Mouse (Mus musculus): ENCODE measurements at regions not wholly inside any gene's neighbourhood (a gene's known extent, or its start where the extent isn't known, plus 50 kb on each side); places are given as distances from the start of the nearest gene placed in this dataset.

DNA sequence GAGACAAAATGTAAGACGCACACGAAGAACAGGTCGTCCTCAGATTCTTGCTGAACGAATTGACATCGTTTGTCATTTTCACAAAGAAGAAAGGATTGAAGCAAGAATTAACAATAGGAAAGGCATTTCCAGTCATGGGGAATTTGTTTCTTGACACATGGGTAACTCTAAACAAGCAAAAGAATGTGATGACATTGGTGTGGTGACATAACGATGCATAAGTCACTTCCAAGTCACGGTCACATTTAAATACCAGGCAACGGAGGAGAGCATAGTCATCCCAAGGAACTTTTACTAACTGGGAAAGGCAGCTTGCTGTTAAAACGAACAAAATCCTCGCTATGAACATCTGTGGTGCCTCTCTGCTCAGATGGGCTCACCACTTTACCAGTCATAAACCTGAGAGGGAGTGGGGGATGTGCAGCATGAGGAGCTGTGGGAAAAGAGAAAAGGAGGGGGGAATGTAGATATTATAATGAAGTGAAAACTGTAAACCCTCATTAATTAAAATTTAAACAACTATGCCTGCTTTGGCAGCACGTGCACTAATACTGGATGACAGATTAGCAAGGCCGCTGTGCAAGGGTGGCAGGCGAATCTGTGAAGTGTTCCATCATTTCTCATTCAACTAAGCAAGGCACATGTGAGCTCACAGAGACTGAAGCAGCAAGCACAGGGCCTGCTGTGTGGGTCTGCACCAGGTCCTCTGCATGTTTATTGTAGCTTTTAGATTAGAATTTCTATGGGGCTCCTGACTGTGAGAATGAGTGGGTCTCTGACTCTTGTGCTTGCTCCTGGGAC lies 167.2 kb upstream of the Dkk2 start:
- no peak for DNase-seq (ENCODE audit: low read depth, low spot score)

DNA sequence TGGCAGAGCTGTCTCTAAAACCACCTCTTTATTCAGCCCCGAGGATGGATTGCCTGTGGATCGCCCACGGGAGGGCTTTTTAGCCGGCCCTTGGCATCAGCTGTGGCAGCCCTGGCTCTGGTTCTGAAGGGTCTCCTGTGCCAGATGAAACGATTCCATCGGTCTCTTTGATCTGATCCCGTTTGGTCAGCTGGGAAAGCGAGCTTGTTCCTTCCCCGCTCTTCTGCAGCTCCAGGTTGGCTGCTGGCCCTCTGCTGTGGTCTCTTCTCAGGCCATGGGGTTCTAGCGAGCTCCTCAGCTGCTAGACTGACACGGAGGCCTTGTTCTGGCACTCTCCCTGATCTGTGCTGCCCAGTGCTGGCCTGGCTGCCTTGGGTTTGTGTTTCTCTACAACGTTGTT lies 165.6 kb upstream of the Dkk2 start:
- no peak for DNase-seq (ENCODE audit: low read depth, low spot score)

DNA sequence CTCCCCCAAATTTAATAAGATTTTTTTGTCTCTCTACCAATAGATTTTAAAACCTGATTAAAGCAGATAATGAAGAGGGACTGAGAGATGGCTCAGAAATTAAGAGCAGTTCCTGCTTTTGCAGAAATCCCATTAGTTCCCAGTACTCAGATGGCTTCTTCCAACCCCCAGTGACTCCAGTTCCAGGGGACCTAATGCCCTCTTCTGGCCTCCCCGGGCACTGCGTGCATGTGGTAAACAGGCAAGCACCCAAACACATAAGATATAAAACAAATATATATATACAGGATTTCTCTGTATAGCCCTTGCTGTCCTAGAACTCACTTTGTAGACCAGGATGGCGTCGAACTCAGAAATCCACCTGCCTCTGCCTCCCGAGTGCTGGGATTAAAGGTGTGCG lies 163.9 kb upstream of the Dkk2 start:
- no peak for DNase-seq (ENCODE audit: low read depth, low spot score)

DNA sequence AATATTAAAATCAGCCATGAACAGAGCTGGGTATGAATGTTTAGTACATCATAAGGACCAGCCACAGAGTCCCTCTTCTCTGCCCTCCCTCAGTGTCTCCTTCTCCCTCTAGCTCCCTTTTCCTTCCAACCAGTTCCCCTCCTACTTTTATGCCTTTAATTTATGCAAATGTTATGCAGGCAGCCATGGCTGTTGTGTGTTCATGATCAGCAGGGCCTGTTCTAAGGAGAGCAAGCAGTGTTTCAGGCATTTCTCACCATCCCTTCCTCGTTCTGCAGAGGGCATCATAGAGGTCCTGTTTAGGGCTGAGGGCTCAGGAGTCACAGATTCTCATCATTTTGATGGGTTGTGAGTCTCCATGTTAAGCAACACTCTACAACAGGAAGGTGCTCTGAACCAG lies 162.4 kb upstream of the Dkk2 start:
- DNase-seq (ENCODE audit: low read depth, low spot score) = no peak

DNA sequence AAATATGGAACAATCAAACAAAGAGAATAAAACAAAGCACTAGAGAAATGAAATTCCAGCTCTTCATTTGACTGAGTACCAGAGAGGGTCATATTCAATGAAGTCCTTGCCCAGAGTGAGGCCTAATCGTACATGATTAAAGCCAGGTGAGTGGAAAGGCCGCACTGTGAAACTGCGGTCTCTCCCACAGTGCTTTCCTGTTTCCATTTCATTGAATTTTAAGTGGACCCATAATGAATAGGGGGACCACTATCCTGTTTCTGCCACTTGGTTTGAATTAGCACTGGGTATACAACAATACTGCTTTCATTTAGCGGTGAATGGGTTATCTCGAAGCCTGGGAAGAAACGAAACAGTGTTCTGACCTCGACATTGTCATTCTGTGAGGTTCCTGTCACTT lies 144.2 kb upstream of the Dkk2 start:
- DNase-seq (ENCODE audit: low read depth, low spot score) = no peak

DNA sequence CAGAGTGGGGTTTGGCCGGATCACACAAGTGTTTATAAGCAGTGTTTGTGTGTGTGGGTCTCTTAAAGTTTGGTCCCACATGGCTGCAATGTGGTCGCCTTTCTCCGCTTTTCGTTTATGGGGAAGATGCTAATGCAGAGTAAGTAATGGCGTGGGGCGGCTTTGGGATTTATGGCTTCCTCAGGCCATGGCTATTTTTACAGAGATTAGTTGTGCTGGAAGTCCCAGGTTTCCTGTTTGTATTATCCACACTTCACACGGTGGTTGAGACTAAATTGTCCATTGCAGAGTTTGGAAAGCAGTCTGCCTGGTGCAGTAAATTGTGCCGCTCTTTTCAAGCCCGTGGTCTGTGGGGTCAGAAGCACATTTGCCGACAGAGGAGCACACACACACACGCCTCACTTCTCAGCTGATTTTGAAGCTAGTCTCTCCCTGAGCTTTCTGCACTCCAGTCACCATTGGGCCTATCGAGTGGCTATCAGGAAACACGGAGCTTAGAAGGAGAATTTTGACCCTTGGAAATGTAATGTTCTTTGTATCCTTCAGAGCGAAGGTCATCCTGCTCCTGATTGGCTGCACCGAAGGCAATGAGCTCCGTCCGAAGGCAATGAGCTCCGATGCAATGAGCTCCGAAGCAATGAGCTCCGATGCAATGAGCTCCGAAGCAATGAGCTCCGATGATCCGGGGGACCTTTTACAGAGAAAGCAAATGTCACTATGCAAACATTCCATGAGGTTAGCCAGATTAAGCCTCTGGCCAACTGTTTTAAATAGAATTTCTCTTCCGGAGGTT lies 142.9 kb upstream of the Dkk2 start:
- no peak for DNase-seq (ENCODE audit: low read depth, low spot score)

DNA sequence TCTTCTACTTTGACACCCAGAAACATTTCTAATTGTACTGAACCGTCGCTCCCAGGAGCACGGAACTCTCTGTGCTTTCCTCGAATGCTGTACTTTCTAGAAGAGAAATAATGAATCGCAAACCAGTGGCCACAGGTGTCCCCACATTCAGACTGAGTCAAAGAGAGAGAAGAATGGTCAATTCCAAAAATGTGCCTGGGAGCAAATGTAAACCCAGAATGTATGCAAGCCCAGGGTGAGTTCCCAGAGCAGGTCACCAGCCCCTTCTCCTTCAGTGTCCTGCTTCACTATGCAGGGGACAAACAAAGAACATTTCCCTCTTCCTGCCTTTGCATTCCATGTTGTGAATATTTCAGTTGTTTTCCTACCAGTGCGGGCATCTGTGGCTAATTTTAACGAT lies 141.7 kb upstream of the Dkk2 start:
- no peak for DNase-seq (ENCODE audit: low read depth, low spot score)

DNA sequence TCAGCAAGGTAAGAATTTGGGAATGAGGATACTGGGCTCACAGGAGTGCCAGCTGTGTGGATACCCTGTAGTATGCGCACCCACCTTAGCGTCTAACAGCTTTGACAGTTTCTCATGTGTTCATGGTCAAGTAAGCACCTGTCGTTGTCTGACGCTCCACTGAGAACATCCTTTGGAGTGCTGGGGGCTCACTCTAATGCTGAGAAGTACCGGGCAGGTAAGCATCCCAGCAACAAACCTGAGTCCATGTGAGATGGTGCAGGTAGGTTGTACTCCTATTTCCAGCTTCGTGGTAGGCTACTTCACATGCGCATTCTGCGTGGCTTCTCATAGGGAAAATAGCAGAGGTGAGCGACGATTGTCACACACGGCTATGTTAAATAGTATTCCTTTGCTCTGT lies 129.3 kb upstream of the Dkk2 start:
- no peak for DNase-seq (ENCODE audit: low read depth, low spot score)

DNA sequence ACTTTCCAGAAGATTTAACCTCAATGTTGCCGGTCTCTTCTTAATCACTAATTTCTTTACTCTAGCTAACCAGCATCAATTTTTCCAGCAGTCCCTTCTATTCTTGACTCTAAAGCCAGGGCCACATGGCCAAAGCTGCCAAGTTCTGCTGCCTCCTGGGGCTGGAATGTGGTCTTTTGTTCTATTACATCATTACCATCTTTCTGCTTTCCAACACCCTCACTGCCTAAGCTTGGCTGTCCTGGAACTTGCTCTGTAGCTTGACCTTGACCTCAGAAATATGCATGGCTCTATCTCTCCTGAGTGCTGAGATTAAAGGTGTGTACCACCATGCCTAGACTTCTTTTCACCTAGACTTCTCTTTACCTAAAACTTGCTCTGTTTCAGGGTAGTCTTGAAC lies 124.5 kb upstream of the Dkk2 start:
- DNase-seq (ENCODE audit: low read depth, low spot score) = no peak

DNA sequence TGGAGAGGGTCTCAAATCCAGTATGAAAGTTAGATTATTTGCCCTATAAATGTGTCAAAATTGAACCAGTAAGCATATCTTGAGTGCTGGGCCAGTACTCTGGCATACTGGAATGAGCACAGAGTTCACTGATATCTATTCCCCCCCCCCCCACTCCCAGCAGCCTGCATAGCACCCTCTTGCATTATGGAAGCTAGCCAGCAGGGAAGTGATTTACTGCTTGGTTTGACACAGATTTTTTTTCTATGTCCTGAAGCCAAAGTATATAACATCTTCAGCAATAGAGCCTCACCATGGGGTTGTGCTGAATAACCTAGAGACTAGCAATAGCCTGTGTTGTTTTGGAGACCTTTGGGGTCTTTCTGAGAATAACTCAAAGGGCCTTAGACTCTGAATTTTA lies 123.5 kb upstream of the Dkk2 start:
- DNase-seq (ENCODE audit: low read depth, low spot score) = no peak

DNA sequence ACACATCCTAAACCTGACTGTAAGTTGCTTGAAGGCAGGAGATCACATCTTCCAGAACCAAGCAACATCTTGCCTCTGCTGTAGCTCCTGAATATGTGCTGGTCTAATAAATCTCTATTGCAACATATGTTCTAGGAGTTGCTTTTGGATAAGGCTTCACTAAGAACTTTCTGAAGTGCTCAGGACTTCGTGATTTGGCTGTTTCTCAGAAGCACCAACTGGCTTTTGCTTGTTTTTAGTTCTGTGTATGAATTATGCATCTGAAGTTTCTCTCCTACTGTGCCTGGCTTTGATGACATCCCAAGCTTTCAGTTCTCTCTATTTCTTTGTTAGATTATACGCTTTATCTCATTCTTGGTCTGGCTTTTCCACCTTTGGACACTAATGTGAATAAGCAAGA lies 122.2 kb upstream of the Dkk2 start:
- no peak for DNase-seq (ENCODE audit: low read depth, low spot score)

DNA sequence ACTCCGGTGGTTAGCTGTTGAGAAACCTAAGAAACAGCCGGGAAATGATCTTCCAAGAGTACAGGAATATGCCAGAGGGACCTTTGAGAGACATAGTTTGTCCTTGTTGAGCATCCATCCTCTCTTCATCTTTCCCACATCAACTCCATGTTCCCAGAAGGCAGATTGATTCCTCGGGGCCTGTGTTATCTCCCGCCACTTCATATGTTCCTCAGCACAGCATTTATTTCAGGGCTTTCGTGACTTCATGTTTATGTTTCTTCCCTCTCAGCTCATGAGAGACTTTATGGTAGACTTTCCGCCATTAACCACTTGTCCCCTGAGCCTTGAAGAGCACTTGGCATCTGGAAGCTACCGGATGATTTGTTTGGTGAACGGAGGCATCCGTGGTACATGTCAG lies 120.1 kb upstream of the Dkk2 start:
- DNase-seq (ENCODE audit: low read depth, low spot score) = no peak

DNA sequence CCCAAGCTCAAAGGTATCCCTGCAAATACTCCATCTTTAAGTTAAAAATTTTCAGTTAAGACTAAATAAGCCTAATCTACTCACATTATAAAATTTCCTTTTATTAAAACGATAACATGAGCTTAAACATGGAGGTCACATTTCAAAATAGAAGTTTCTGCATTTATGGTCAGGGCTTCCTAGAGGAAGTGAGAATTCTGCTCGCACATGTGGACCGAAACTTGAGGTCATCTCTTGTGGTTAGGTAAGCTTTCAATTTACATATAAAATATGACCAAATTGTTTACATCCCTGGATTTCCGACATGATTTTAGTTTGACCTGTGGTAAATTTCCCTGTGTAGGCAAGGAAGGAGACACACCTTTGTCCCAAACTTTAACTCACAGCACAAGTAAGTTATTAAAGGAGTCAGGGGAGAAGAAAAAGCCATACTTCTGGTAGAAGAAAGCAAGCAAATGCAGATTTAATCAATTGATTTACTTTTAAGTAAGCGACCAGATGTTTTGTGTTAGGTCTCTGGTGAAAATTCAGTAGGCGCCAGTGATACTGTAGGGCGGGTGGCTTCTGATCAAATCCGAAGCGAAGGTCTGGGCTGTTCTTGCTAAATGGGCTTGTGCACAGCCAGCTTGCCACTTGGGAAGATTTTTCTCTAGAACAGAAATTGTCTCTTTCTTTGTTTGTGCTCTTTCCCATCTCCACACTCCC lies 119.5 kb upstream of the Dkk2 start:
- DNase-seq (ENCODE audit: low read depth, low spot score) = no peak

DNA sequence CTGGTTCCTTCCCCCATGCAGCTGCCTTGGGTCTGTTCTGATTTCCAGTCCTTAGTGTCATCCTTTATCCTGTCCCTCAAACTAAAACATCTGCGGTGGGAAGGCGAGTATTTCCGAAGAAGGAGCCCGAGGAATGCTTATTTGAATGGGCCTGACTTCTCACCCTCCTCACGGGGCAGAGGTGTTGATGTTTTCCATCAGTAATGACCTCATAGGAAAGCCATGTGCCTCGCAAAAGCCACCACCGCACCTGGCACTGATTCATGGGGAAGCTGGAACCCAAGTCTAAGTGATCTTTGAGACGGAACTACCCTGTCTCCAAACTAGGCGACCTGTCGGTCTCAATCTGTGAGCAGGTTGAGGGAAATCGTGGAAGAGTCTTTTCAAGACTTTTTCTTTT lies 117.8 kb upstream of the Dkk2 start:
- no peak for DNase-seq (ENCODE audit: low read depth, low spot score)

DNA sequence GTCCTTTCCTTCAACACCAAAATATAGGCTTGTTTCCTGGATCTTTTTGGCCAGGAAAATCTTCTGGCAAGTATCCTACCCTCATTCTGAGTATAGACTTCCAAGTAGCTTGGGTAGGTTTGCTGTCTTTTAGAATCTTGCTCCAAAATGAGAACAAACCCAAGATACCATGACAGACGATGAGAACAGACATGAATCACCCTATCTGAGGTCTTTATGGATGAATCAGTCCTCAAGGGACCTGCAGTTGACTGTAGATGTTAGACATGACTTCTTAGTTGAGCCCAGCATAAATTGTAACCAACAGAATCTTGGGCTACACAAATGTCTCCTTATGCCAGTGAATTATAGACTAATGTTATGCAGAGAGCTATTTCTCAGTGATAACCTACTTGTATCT lies 114.3 kb upstream of the Dkk2 start:
- no peak for DNase-seq (ENCODE audit: low read depth, low spot score)

DNA sequence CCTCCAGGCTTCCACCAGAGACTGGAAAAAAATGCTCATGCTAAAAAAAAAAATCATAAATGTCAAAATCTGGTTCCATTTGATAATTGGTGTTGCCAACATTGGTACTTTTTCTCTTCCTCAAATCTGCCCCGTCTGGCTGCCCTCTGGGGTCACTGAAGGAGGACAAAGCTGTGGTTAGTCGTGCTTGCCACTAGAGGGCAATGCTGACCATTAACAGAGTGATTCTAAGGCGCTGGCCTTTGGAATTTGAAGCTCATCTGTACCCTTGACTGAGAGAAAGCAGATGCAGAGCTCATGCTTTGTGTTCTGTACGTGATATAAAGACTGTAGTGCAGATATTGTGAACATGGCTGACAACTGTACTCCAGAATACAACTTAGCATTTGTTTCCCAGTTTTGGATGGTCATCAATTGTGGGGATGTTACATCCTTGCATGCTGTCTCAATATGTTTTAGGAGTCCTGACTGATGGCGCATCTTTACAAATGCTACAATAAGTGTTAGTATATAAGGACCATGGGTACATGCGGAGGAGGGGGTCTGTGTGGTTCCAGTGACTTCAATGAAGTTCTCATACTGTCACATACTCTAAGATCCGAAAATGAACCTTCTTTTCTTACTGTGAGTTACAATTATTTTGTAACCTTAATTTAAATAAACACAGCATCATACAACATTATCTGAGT lies 109.0 kb upstream of the Dkk2 start:
- DNase-seq (ENCODE audit: low read depth, low spot score) = peak; percentile 62

DNA sequence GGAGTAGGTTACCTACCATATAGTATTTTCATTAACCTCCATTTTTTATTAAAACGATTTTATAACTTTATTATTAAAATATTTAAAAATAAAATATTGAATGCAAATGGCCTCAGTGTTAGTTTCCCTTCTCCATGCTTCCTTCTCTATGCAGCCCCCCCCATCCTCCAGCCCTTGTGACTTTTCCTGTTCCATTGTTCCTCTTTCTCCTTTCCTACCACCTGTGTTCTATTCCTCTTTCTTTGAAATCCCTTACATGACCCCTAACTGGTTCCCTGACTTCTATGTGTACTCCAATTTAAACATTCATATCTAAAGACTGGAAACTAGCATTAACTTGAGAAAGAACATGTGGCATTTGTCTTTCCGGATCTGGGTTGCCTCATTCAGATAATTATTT lies 101.8 kb upstream of the Dkk2 start:
- no peak for DNase-seq (ENCODE audit: low read depth, low spot score)

DNA sequence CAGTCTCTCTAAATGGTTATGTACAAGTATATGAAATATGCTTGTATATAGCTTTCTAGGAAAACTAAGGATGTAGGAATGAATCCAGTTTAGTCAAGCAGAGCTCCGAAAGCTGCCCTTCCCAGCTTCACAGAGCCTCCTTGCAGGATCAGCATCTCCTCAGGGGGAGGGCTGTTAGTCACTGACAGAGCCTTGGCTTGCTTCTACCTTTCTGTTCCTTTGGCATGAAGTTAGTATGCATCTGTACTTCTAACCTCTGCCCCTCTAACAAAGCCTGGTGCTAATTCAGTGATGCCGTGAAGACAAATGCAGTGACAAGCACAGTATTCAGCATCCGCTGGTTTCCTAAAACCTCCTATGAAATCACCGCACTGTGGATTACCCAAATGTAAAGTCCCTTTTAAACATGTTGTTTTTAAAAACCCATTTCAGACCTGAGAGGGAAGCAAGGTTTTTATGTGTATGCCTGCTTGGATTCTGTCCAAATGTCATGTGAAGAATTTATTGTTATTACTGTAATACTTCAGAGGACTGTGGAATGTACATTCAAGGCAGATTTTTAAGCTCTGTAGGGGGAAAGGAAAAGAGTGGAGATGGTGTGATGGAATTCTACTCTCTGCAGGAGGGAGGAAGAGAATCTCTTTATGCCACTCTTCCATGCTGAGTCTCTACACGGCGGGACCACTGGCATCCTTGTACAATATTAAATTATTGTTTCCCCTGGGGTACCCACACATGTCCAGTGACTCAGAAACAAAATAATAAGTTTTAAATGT lies 86.1 kb upstream of the Dkk2 start:
- DNase-seq (ENCODE audit: low read depth, low spot score) = no peak

DNA sequence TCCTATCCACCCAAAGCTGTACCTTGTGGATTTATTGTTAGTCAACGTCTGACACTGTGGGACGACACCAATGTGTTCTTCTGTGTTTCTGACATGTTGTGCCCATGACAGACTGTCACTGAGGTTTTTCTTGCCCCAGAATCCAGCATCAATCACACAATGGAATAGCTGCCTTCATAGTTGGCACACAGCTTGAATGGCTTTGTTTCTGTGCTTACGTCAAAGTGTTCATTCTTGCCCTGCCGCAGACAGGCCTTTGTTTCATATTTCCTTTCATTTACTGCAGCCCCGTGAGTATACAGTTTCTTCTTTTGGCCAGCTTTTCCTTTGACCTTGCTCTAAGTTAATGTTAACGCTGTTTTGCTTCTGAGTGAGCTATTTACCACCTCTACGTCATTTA lies 78.9 kb upstream of the Dkk2 start:
- DNase-seq (ENCODE audit: low read depth, low spot score) = no peak

DNA sequence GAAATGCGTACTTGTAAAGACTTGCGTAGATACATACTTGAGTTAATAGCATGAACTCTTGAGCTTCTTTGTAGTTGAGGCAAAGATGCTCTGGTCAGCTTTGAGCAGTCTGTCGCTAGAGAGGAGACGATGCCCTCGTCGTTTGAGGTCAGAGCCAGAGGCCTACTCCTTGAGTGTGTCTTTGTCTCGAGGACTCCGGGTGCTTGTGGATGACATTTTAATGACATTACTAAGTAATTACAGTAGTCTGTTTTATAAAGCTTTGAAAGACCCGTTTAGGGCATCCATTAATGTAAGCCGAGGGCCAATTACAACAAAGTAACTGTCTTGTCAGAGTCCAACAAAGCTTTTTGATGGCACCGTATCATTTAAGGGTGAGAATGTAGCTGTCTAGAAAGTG lies 78.2 kb upstream of the Dkk2 start:
- no peak for DNase-seq (ENCODE audit: low read depth, low spot score)

DNA sequence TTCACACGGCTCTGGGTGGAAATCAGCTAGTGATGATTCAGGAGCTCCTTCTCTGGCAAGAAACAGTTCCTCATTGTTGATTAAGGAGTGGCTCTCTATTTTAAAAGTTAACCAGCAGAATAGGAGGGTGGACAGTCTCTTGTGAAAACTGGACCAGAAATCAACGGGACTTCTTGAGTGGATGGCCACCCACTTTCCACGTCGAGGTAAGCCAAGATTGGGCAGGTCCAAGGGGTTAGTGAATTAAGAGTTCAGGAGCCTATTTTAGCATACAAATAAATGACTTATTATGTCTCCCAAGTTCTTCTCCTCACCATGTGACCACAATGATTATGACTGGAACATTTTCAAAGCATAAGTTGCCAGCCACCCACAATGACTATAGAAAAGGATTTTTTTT lies 77.7 kb upstream of the Dkk2 start:
- no peak for DNase-seq (ENCODE audit: low read depth, low spot score)
